Mouse (Mus musculus) liver, embryonic 14.5 days (tissue): ENCODE results near the gene Kcnk10. TPM values are rescaled to one million over a fixed set of nuclear protein-coding genes. Genes with fewer than 3 reads are reported as not detected.

ENCODE experiments used
- ATAC-seq: fragments of 200-750 bp; cut with Nextera tagmentation; 2 replicates; pipeline ENCODE4 v1.8.0; 2017; ENCODE audit warnings: moderate number of reproducible peaks, mild to moderate bottlenecking, moderate library complexity; ENCODE audit not compliant: insufficient read depth
- DNase-seq, 3 experiments: peaks; one replicate each; pipeline ENCODE4 v3.0.0-alpha.2; 2012 to 2013; ENCODE audit warnings: low read depth in 3 of 3, low spot score in 3 of 3
- H3K27ac ChIP-seq: fragments of 300-500 bp; sonication (generic); 2 replicates; pipeline ENCODE4 v1.5.1; 2014; ENCODE audit warnings: moderate library complexity, mild to moderate bottlenecking, control low read depth, inconsistent platforms
- H3K27me3 ChIP-seq: fragments of 300-500 bp; sonication (generic); 2 replicates; pipeline ENCODE4 v1.6.1; 2014; ENCODE audit warnings: mild to moderate bottlenecking, low read length, moderate library complexity; ENCODE audit not compliant: control insufficient read depth, insufficient read depth
- H3K36me3 ChIP-seq: fragments of 300-500 bp; sonication (generic); replicated peaks from 2 replicates; pipeline ENCODE4 v1.6.1; 2014; ENCODE audit warnings: low read depth; ENCODE audit not compliant: control insufficient read depth, insufficient read depth
- H3K4me1 ChIP-seq, 2 experiments: fragments of 200-500 bp in 1 of 2; fragments of 300-500 bp in 1 of 2; sonication (generic) in 1 of 2; replicated peaks; 2 replicates each; pipeline ENCODE4 v1.6.1; 2012 to 2014; ENCODE audit warnings: antibody characterized with exemption in 1 of 2, inconsistent platforms in 1 of 2, low read length in 1 of 2; ENCODE audit not compliant: control insufficient read depth in 2 of 2, insufficient read depth in 2 of 2
- H3K4me2 ChIP-seq: fragments of 300-500 bp; sonication (generic); 2 replicates; pipeline ENCODE4 v1.6.1; 2014; ENCODE audit warnings: low read depth, mild to moderate bottlenecking, control low read depth, moderate library complexity
- H3K4me3 ChIP-seq, 2 experiments: fragments of 200-500 bp in 1 of 2; fragments of 300-500 bp in 1 of 2; sonication (generic) in 1 of 2; 2 replicates each; pipeline ENCODE4 v1.5.1; 2012 to 2014; ENCODE audit warnings: low read depth in 2 of 2, low read length in 2 of 2, mild to moderate bottlenecking in 2 of 2, control low read depth in 1 of 2, inconsistent platforms in 1 of 2, moderate library complexity in 1 of 2; ENCODE audit not compliant: insufficient read depth in 1 of 2
- H3K9ac ChIP-seq: fragments of 300-500 bp; sonication (generic); replicated peaks from 2 replicates; pipeline ENCODE4 v1.6.1; 2014; ENCODE audit warnings: mild to moderate bottlenecking, control low read depth, moderate library complexity
- H3K9me3 ChIP-seq: fragments of 300-500 bp; sonication (generic); 2 replicates; pipeline ENCODE4 v1.6.1; 2016; ENCODE audit warnings: low read length, mixed read lengths; ENCODE audit not compliant: control insufficient read depth
- CTCF ChIP-seq: IDR thresholded peaks from 2 replicates; pipeline ENCODE4 v1.5.1; 2016; ENCODE audit warnings: antibody characterized with exemption, low read depth, control low read depth
- EP300 ChIP-seq: IDR thresholded peaks from 2 replicates; pipeline ENCODE4 v1.6.1; 2016; ENCODE audit warnings: antibody characterized with exemption, low read depth
- WGBS: fragments of 180-500 bp; shearing (Covaris S2); extraction: QIAGEN DNeasy Blood & Tissue Kit; methylation state at CpG from one replicate; pipeline ENCODE4 v1.1.7; 2014; ENCODE audit not compliant: insufficient replicate concordance; 5-methylcytosine and 5-hydroxymethylcytosine counted together
- polyA plus RNA-seq, 2 experiments: library from polyadenylated mRNA; depleted of rRNA in 1 of 2; stranded (reverse) in 1 of 2; unstranded in 1 of 2; fragments of >200 nt; fragmentation: Nextera tagmentation in 1 of 2; extraction: Ambion mirVana in 1 of 2; gene quantifications; 2 replicates each; pipeline versions ENCODE4 v1.2.1 to v1.2.3; 2012 to 2014

The Kcnk10 gene
- polyA plus RNA-seq, 2 experiments, result not detected

DNA sequence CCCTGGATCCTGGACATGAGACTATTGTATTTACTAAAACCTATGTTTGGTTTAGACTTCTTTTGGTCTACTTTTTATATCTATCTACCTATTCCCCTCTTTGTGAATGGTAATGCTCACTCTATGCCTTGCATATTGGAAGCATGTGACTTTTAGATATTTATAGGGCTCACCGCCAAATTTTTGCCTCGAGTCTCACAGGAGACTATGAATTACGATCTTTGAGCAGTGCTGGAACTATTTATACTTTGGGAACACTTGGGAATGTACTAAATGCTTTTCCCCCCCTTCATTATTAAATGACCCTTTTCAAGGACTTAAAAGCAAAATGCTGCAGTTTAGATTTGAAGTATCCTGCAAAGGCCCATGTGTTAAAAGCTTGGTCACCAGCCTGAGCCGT is 181.5 kb downstream of the Kcnk10 start:
- no peak overlapping the region for H3K9ac ChIP-seq
- no peaks in the 10 kb centered on the region for H3K36me3 ChIP-seq
- DNase-seq, result no peak
- no peak overlapping the region for H3K4me2 ChIP-seq
- 53% methylated on average over 4 of the region's 4 CpGs for WGBS
- no peak overlapping the region for H3K27ac ChIP-seq
- H3K4me1 ChIP-seq, result no peaks in the 10 kb centered on the region
- TF ChIP-seq EP300 (no peak), CTCF (no peak)
- H3K4me3 ChIP-seq, result no peak overlapping the region
- H3K27me3 ChIP-seq, result no peaks in the 10 kb centered on the region
- ATAC-seq, result no peak
- no peaks in the 10 kb centered on the region for H3K9me3 ChIP-seq

GRCm38 (mm10) chr12:98394115-98394514 is 184.0 kb downstream of the Kcnk10 start:
- TF ChIP-seq CTCF (no peak), EP300 (no peak)
- Histone ChIP-seq H3K27ac (no peak overlapping the region), H3K36me3 (no peaks in the 10 kb centered on the region), H3K9ac (no peak overlapping the region), H3K4me1 (no peaks in the 10 kb centered on the region), H3K9me3 (no peaks in the 10 kb centered on the region), H3K4me3 (no peak overlapping the region), H3K27me3 (no peaks in the 10 kb centered on the region), H3K4me2 (no peak overlapping the region)
- DNase-seq (no peak), ATAC-seq (no peak)
- WGBS, result 75% methylated on average over 5 of the region's 5 CpGs

GRCm38 (mm10) chr12:98391347-98391746 is 186.8 kb downstream of the Kcnk10 start:
- H3K27me3 ChIP-seq, result no peaks in the 10 kb centered on the region
- no peak for ATAC-seq

DNA sequence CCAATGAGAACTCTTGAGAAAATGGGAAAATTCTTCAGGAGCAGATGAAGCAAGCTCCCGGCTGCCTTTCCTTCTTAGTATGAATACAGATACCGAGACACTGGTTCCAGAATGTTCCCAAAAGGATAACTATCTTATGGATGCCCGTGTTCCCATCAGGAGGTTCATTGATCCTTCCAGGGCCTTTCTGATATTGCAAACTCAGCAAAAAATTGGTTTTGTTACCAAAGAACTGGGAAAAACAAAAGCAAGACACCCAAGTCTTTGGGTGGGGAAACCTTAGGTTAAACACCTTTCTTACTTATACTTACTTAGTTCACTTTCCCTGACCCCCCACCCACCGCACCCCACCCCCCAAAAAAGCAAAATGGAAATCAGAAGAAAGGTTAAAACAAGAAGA is 188.5 kb downstream of the Kcnk10 start:
- Histone ChIP-seq H3K27ac (no peak overlapping the region), H3K9ac (no peak overlapping the region), H3K36me3 (no peaks in the 10 kb centered on the region), H3K4me2 (no peak overlapping the region), H3K9me3 (no peaks in the 10 kb centered on the region), H3K4me1 (no peaks in the 10 kb centered on the region), H3K27me3 (no peaks in the 10 kb centered on the region), H3K4me3 (no peak overlapping the region)
- no peak for DNase-seq
- ATAC-seq, result no peak
- 55% methylated on average over 4 of the region's 4 CpGs for WGBS
- TF ChIP-seq EP300 (no peak), CTCF (no peak)

More at GRCm38 (mm10) chr12:98391347-98391746, 186.8 kb downstream of the Kcnk10 start:
- Histone ChIP-seq H3K4me2 (no peak overlapping the region), H3K4me1 (no peaks in the 10 kb centered on the region), H3K4me3 (no peak overlapping the region), H3K27ac (no peak overlapping the region), H3K9me3 (no peaks in the 10 kb centered on the region), H3K9ac (no peak overlapping the region), H3K36me3 (no peaks in the 10 kb centered on the region)
- 50% methylated on average over 5 of the region's 5 CpGs for WGBS
- TF ChIP-seq EP300, result no peak
- no peak for TF ChIP-seq CTCF
- no peak for DNase-seq

Other genes with a start within 250 kb of the Kcnk10 start
- 0.57 and 1.2 TPM in 2 replicates for gene Spata7, start 49.8 kb upstream of the Kcnk10 start, polyA plus RNA-seq (2012; rRNA removed)
- gene Spata7, start 49.8 kb upstream of the Kcnk10 start, polyA plus RNA-seq (2014; fragmentation: Nextera tagmentation; extraction: Ambion mirVana), result 2.0 and 2.2 TPM in 2 replicates
- gene Ptpn21, start 159.1 kb upstream of the Kcnk10 start, polyA plus RNA-seq (2012; rRNA removed), result 1.6 and 1.9 TPM in 2 replicates
- gene Ptpn21, start 159.1 kb upstream of the Kcnk10 start, polyA plus RNA-seq (2014; fragmentation: Nextera tagmentation; extraction: Ambion mirVana), result 2.3 and 2.4 TPM in 2 replicates
- gene Zc3h14, start 168.7 kb upstream of the Kcnk10 start, polyA plus RNA-seq (2012; rRNA removed), result 25.5 and 35.1 TPM in 2 replicates
- gene Zc3h14, start 168.7 kb upstream of the Kcnk10 start, polyA plus RNA-seq (2014; fragmentation: Nextera tagmentation; extraction: Ambion mirVana), result 36.9 and 42.4 TPM in 2 replicates